Mouse (Mus musculus) brain, embryonic 14.5 days (tissue): ENCODE measurements at regions not wholly inside any gene's neighbourhood (a gene's known extent, or its start where the extent isn't known, plus 50 kb on each side); places are given as distances from the start of the nearest gene placed in this dataset.

Experiments
- CTCF ChIP-seq: fragments of 200-500 bp; IDR thresholded peaks from 2 replicates; pipeline ENCODE4 v1.5.1; 2012; ENCODE audit warnings: inconsistent platforms, mild to moderate bottlenecking, moderate library complexity, borderline replicate concordance; ENCODE audit not compliant: insufficient read depth, insufficient read length; ENCODE audit errors: extremely low read depth
- POLR2A ChIP-seq: fragments of 200-500 bp; IDR thresholded peaks from 2 replicates; pipeline ENCODE4 v1.6.1; 2012; ENCODE audit warnings: mild to moderate bottlenecking, inconsistent platforms, borderline replicate concordance; ENCODE audit not compliant: poor library complexity, insufficient read depth, insufficient read length, severe bottlenecking; ENCODE audit errors: extremely low read depth

DNA sequence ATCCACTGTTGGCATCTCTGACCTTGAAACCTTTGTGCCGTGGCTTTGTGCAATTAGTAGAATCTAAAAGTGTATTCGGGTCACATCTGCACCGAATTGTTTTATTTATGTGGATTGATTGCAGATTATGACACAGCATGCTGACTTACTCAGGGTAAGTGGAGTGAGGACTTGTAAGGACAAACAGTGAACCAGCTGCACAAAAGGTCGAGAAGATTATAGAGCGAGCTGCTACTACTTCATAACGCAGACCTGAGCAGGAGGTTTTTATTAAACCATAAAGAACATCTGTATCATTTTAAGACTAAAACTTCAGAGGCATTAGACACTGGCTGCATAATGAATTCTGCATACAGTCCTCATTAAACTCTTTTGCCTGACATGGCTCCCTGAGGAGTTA, 142.4 kb upstream of the 4931417E11Rik start:
- TF ChIP-seq CTCF (no peak), POLR2A (no peak)
